Mouse (Mus musculus) cerebellum, adult 9-10 months (tissue): ENCODE measurements at regions not wholly inside any gene's neighbourhood (a gene's known extent, or its start where the extent isn't known, plus 50 kb on each side); places are given as distances from the start of the nearest gene placed in this dataset.
A peak's percentile ranks its signal among the peaks of the same experiment; 100 is the strongest.

Experiments used
- DNase-seq: peaks from one replicate; pipeline ENCODE4 v3.0.0; 2022

GRCm38 (mm10) chr9:112014796-112015195 lies 220.9 kb downstream of the Arpp21 start:
- no peak for DNase-seq

- DNase-seq = no peak
These were observed 241.3 kb downstream of the Arpp21 start for GRCm38 (mm10) chr9:111994401-111994800.

GRCm38 (mm10) chr9:111993844-111994243 lies 241.9 kb downstream of the Arpp21 start:
- DNase-seq = no peak

DNA sequence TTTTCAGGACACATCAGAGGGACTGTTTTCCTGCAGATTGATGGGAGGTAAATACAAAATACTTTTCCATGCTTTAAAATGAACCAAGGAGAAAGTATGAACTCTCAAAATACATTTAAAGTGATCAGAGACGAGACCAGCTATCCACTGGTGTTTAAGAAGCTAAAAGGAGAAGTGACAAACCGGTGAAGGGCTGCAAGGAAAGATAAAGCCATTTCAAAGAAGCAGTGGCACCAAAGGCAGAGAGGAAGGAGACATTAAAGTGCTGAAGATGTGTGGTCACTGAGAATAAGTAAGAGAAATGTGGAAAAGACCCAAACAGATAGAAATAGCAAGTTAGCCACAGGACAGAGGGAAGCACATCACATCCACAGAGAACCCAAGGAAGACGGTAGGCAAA lies 245.7 kb downstream of the Arpp21 start:
- no peak for DNase-seq

DNA sequence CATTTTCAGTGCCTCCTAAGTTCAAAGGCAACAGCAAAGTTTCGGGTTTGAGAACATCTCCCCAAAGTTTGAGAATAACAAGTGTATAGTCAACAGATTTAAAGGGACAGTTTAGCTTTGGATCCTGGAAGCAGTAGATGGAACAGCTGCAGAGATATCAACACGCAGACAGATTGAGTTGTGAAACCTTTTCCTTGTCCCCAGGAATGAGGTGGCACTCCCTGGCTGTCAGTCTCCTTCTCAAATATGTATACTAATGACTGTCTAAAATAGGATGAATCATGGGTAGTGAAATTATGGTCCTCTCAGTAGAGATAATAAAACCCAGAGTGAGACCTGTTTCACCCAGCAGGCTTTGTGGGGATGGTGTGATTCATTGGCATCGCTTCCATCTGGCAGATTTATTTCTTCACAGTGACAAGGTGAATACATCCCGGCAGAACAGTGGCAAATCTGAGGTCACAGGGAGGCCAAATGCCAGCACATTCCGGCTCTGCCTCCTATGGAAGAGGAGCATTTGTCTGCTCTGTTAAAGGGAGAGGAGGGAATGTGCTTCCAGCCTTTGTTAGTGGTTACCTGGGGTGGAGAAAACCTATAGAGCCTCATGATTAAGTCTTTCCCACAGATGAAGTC lies 272.2 kb downstream of the Arpp21 start:
- peak; percentile 73 for DNase-seq

- DNase-seq = no peak
These were observed 267.7 kb upstream of the Stac start for GRCm38 (mm10) chr9:111957799-111958198.

DNA sequence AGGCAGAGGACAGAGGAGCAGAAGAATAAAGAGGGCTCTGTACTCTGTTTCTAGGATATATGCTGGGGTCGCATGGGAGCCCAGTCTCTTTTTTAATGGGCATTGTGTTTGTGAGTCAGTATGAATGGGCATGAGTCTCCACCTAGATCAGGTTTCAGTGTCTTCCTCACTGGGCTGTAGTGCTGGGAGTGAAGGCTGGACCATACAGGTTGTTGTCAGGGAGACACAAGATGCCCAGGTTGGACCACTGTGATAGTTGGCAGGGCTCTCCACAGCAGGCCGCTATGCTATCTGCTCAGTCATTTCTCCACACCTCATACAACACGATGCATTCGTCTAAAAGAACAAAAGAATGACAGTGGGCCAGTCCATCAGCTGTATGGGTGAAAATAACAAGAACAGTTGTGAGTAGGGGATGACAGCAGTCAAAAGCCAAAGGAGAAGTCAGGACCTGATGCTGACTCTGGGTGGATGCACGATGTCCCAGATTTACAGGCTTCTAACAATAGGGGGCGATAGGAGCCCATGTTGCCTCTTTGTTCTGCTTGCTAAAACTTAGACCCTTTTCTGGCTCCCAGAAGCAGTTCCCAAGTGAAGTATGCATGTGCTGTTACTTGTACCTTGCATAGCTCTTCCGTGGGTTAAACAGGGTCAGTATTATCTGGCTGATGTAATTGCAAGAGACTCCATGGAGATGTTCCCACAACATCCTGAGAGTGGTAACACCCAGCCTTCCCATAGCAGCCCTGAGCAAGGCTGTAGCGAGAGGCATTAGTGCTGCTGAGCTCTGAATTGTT lies 249.3 kb upstream of the Stac start:
- peak; percentile 28 for DNase-seq

GRCm38 (mm10) chr9:111932455-111932854 lies 242.3 kb upstream of the Stac start:
- no peak for DNase-seq

DNA sequence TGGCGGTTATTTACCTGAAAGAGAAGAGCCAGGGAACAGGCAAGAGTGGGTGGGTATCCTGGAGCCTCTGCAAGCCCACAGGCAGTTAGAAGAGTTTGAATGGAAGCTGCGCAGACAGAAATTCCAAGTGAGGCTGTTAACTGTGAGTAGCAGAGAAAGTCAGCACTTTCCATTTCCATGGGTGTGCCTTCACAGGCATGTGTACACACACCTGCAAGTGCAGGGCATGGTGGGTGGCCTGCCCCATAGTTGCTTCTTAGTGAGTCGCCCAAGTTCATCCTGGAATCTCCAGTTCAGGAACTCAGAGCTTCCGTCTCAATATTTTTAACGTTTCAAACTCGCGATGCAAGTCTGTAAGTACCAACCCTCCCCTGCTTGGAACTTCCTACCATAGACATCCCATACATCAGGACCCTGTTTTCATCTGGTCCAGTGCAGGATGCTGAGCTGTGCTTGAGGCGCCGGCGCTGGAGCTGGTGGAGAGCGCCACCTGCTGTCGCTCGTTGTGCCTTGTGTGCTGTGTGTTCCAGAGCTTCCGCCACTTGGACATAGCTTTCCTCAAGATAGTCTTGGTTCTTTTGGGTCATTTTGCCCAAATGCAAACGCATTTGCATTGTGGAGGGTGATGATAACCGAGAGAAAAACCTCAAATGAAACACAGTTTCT lies 228.3 kb upstream of the Stac start:
- DNase-seq = peak; percentile 62

- peak; percentile 7 for DNase-seq
These were observed 226.8 kb upstream of the Stac start for GRCm38 (mm10) chr9:111916684-111917535.

- DNase-seq = no peak
These were observed 218.7 kb upstream of the Stac start for GRCm38 (mm10) chr9:111908806-111909205.

DNA sequence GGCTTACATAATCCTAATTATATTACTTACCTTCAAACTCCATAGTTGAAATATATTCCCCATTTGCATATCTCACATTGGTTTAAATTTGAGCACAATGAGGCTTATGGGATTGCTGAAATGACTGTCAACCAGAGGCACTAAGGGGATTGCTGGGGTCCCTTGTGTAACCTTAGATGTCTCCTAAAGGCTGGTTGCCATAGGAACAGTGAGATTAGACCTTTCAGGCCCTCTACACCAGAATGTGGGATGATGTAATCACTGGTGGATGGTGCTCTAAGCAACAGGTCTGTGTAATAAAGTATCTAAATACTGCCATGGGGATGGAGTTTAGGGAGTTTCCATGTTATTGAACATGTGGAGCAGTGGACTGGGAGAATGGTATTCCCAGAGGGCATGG lies 210.0 kb upstream of the Stac start:
- no peak for DNase-seq

DNA sequence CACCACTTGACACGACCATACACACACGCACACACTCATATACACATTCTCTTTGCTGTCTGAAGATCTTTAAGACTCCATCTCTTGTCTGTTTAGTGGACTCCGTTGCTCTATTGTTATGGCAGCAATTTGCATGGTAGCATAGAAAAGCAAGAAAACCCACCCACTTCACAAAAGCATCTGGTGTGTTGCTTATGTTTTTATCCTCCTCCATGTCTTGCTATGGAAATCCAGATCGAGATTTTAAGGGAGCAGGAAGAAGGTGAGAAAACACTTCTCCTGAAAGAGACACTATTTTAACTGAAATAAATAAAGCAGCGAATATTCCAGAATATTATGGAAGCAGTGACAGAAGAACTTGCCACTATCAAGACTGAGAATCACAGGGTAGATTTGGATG lies 207.5 kb upstream of the Stac start:
- DNase-seq = no peak

DNA sequence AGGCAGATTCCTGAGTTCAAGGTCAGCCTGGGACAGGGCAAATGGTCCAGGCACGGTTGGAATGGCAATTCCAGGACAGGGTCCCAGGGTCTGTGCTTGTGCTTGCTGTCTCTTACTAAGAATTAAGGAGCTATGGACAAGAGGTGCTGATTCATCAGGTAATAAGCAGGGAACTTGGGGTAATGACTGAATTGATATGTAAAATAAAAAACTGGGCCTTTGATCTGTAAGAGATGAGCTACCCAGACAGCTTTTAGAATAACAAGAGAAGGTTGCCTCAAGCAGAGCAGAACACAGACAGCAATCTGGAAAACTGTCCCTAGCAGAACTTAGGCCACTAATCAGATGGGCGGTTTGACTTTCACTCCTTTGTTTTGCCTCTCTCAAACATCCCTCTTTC lies 189.6 kb upstream of the Stac start:
- DNase-seq = no peak

DNA sequence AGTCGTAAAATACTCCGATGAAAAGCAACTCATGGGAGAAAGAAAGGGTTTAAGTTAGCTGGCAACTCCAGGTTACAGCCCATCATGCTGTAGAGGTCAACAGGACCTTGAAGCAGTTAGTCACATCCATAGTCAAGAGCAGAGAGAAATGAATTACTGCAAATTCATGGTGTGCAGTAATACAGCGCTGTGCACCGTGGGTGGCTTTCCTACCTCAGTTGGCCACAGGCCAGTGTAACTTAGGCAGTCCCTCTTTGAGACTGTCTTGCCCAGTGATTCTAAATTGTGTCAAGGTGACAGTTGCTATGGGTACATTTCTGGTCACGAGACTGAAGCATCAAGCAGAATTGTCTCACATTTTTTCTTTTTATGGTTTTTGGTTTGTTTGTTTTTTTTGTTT lies 186.7 kb upstream of the Stac start:
- no peak for DNase-seq

- DNase-seq = no peak
These were observed 180.3 kb upstream of the Stac start for GRCm38 (mm10) chr9:111870466-111870865.

- no peak for DNase-seq
These were observed 179.7 kb upstream of the Stac start for GRCm38 (mm10) chr9:111869801-111870382.

- no peak for DNase-seq
These were observed 167.9 kb upstream of the Stac start for GRCm38 (mm10) chr9:111858051-111858450.

DNA sequence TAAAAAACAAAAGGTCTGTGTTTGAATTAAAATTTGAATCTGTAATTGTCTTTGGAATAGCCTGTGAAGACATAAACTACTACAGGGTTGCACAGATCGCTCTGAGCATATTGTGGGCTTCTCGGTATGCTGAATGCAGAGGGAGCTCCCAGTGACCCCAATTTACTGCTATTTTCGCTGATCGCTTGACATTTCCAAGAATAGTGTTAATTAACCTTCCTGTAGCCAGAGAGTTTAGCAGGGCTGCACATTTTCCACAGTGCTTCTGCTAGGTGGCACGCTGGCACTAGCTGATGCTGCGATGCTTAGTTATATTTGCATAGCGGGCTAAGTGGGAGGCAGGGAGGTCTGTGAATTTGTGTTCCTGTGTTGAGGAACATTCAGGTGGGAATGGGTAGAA lies 164.8 kb upstream of the Stac start:
- no peak for DNase-seq

DNA sequence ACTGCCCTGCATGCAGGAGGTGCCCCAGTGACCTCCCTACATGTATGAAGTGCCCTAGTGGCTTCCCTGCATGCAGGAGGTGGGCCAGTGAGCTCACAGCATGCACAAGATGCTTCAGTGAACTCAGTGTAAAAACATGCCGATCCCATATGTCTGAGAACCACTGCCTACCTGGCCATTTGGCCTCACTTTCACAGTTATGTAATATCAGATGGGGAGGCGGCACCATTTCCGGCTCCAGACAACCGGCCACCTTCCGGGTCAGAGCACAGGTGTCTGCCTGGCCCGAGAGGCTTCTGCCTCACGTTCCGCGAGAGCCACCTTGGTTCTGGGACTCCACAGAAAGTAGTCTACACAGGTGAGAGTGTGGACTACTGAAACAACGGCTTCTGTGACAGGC lies 156.2 kb upstream of the Stac start:
- DNase-seq = peak; percentile 14

DNA sequence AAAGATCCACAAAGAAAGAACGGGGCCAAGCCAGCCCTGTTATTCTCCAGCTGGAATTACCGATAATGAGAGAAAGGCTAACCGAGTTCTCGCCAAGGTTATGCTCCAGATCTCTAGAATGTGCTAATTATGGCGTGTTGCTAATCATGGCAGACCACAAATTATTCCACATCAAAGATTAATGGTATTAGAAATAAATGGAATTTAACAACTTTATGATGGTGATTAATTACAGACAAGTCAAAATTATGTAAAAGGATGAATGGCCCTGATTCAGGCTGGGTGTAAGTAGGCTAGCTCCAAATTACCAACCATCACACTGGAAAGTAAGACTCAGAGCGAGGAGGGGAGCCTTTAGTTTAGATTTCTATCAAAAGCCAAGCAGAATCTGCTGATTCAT lies 151.0 kb upstream of the Stac start:
- no peak for DNase-seq

GRCm38 (mm10) chr9:111838069-111838820 lies 148.1 kb upstream of the Stac start:
- DNase-seq = no peak
